Mouse (Mus musculus) brown adipose tissue, adult 24 weeks (tissue): Measurements from ENCODE around the gene Gpr156. TPM values are rescaled to one million over a fixed set of nuclear protein-coding genes. Genes with fewer than 3 reads are reported as not detected.
"Not testable (repeated sequence)": the region's sequence is repeated elsewhere in the genome, so short reads cannot be mapped to it uniquely, and the experiment has no call there.

Experiments
- H3K27ac ChIP-seq: fragments of 200-500 bp; replicated peaks from 2 replicates; pipeline ENCODE4 v1.5.1; 2012; ENCODE audit warnings: low read depth, mild to moderate bottlenecking, low read length
- H3K4me1 ChIP-seq: fragments of 200-500 bp; 2 replicates; pipeline ENCODE4 v1.6.1; 2012; ENCODE audit warnings: low read length, mixed read lengths; ENCODE audit not compliant: control insufficient read depth, insufficient read depth, insufficient read length
- H3K4me3 ChIP-seq: fragments of 200-500 bp; 2 replicates; pipeline ENCODE4 v1.5.1; 2012; ENCODE audit warnings: low read depth, mild to moderate bottlenecking, low read length, moderate library complexity; ENCODE audit not compliant: insufficient read depth
- polyA plus RNA-seq: library from polyadenylated mRNA; stranded (reverse); fragments of >200 nt; gene quantifications from 2 replicates; pipeline ENCODE4 v1.2.4, GENCODE M21; 2012; ENCODE audit not compliant: missing spikeins, insufficient read depth, insufficient read length

The Gpr156 gene
- polyA plus RNA-seq, 1 experiment, result 0.44 TPM

GRCm38 (mm10) chr16:37939082-37939863, 23.0 kb downstream of the Gpr156 start:
- no peak overlapping the region for H3K4me3 ChIP-seq
- peaks cover 2% of the 10 kb centered on the region for H3K4me1 ChIP-seq
- no peak overlapping the region for H3K27ac ChIP-seq

GRCm38 (mm10) chr16:37940291-37940690, 24.0 kb downstream of the Gpr156 start:
- H3K4me3 ChIP-seq, result no peak overlapping the region
- H3K27ac ChIP-seq, result no peak overlapping the region
- H3K4me1 ChIP-seq, result peaks cover 5% of the 10 kb centered on the region

- Histone ChIP-seq H3K27ac (peak overlapping the region; percentile 69), H3K4me3 (no peak overlapping the region), H3K4me1 (peaks cover 5% of the 10 kb centered on the region)
Measured at GRCm38 (mm10) chr16:37943701-37944100, 27.4 kb downstream of the Gpr156 start.

- no peak overlapping the region for H3K4me3 ChIP-seq
- peak overlapping the region; percentile 76 for H3K27ac ChIP-seq
- peaks cover 5% of the 10 kb centered on the region for H3K4me1 ChIP-seq
Measured at GRCm38 (mm10) chr16:37945031-37945796, 28.9 kb downstream of the Gpr156 start.

- Histone ChIP-seq H3K4me1 (peaks cover 5% of the 10 kb centered on the region), H3K4me3 (no peak overlapping the region), H3K27ac (no peak overlapping the region)
Measured at GRCm38 (mm10) chr16:37947160-37947559, 30.9 kb downstream of the Gpr156 start.

- Histone ChIP-seq H3K4me1 (peaks cover 5% of the 10 kb centered on the region), H3K27ac (no peak overlapping the region), H3K4me3 (no peak overlapping the region)
Measured at GRCm38 (mm10) chr16:37948365-37948764, 32.1 kb downstream of the Gpr156 start.

- H3K4me1 ChIP-seq, result peaks cover 5% of the 10 kb centered on the region
- H3K27ac ChIP-seq, result no peak overlapping the region
- H3K4me3 ChIP-seq, result no peak overlapping the region
Measured at GRCm38 (mm10) chr16:37951171-37951570, 34.9 kb downstream of the Gpr156 start.

- H3K27ac ChIP-seq, result no peak overlapping the region
- no peak overlapping the region for H3K4me3 ChIP-seq
- H3K4me1 ChIP-seq, result peaks cover 8% of the 10 kb centered on the region
Measured at GRCm38 (mm10) chr16:37953186-37953585, 36.9 kb downstream of the Gpr156 start.

GRCm38 (mm10) chr16:37953991-37954942, 38.0 kb downstream of the Gpr156 start:
- Histone ChIP-seq H3K4me1 (peaks cover 8% of the 10 kb centered on the region), H3K4me3 (no peak overlapping the region), H3K27ac (peak overlapping the region; percentile 48)

GRCm38 (mm10) chr16:37955336-37955917, 39.1 kb downstream of the Gpr156 start:
- no peak overlapping the region for H3K4me3 ChIP-seq
- H3K27ac ChIP-seq, result peak overlapping the region; percentile 92
- H3K4me1 ChIP-seq, result peaks cover 8% of the 10 kb centered on the region

GRCm38 (mm10) chr16:37956076-37956676, 39.9 kb downstream of the Gpr156 start:
- Histone ChIP-seq H3K4me3 (no peak overlapping the region), H3K27ac (peak overlapping the region; percentile 92), H3K4me1 (peaks cover 8% of the 10 kb centered on the region)

GRCm38 (mm10) chr16:37956751-37957150, 40.5 kb downstream of the Gpr156 start:
- Histone ChIP-seq H3K4me3 (no peak overlapping the region), H3K27ac (no peak overlapping the region), H3K4me1 (peaks cover 8% of the 10 kb centered on the region)

GRCm38 (mm10) chr16:37962696-37963095, 46.4 kb downstream of the Gpr156 start:
- peak overlapping the region; percentile 90; the same call in 1 of the 2 replicates for H3K27ac ChIP-seq
- not testable (repeated sequence) for H3K4me3 ChIP-seq, H3K4me1 ChIP-seq
